Mouse (Mus musculus) lung, embryonic 15.5 days (tissue): ENCODE data around the gene Trafd1. TPM values are rescaled to one million over a fixed set of nuclear protein-coding genes. Genes with fewer than 3 reads are reported as not detected.
"Not testable (repeated sequence)": the region's sequence is repeated elsewhere in the genome, so short reads cannot be mapped to it uniquely, and the experiment has no call there.

Experiments used
- ATAC-seq: fragments of 200-750 bp; cut with Nextera tagmentation; 2 replicates; pipeline ENCODE4 v1.8.0; 2017; ENCODE audit warnings: moderate number of reproducible peaks, borderline replicate concordance; ENCODE audit not compliant: low FRiP score, low TSS enrichment; ENCODE audit errors: extremely low read depth
- H3K27ac ChIP-seq: fragments of 300-500 bp; sonication (generic); 2 replicates; pipeline ENCODE4 v1.5.1; 2015; ENCODE audit warnings: moderate library complexity, mild to moderate bottlenecking, inconsistent platforms
- H3K27me3 ChIP-seq: fragments of 300-500 bp; sonication (generic); 2 replicates; pipeline ENCODE4 v1.6.1; 2015; ENCODE audit warnings: inconsistent platforms
- H3K36me3 ChIP-seq: fragments of 300-500 bp; sonication (generic); 2 replicates; pipeline ENCODE4 v1.6.1; 2015; ENCODE audit warnings: inconsistent platforms
- H3K4me1 ChIP-seq: fragments of 300-500 bp; sonication (generic); 2 replicates; pipeline ENCODE4 v1.6.1; 2015; ENCODE audit warnings: inconsistent platforms
- H3K4me2 ChIP-seq: fragments of 300-500 bp; sonication (generic); 2 replicates; pipeline ENCODE4 v1.6.1; 2015; ENCODE audit warnings: inconsistent platforms, mild to moderate bottlenecking, moderate library complexity
- H3K4me3 ChIP-seq: fragments of 300-500 bp; sonication (generic); 2 replicates; pipeline ENCODE4 v1.5.1; 2015; ENCODE audit warnings: mild to moderate bottlenecking, inconsistent platforms
- H3K9ac ChIP-seq: fragments of 300-500 bp; sonication (generic); 2 replicates; pipeline ENCODE4 v1.6.1; 2015; ENCODE audit warnings: inconsistent platforms
- H3K9me3 ChIP-seq: fragments of 300-500 bp; sonication (generic); 2 replicates; pipeline ENCODE4 v1.6.1; 2016; ENCODE audit warnings: inconsistent platforms
- WGBS: fragments of 180-500 bp; shearing (Covaris S2); methylation state at CpG from one replicate; pipeline ENCODE4 v1.1.7; 2015; 5-methylcytosine and 5-hydroxymethylcytosine counted together
- polyA plus RNA-seq: library from polyadenylated mRNA; unstranded; fragments of >200 nt; fragmentation: Nextera tagmentation; extraction: Ambion mirVana; gene quantifications from 2 replicates; pipeline ENCODE4 v1.2.1, GENCODE M21; 2015

Gene Trafd1
- polyA plus RNA-seq, 1 experiment from 2014 or later, result 77.6 TPM

DNA sequence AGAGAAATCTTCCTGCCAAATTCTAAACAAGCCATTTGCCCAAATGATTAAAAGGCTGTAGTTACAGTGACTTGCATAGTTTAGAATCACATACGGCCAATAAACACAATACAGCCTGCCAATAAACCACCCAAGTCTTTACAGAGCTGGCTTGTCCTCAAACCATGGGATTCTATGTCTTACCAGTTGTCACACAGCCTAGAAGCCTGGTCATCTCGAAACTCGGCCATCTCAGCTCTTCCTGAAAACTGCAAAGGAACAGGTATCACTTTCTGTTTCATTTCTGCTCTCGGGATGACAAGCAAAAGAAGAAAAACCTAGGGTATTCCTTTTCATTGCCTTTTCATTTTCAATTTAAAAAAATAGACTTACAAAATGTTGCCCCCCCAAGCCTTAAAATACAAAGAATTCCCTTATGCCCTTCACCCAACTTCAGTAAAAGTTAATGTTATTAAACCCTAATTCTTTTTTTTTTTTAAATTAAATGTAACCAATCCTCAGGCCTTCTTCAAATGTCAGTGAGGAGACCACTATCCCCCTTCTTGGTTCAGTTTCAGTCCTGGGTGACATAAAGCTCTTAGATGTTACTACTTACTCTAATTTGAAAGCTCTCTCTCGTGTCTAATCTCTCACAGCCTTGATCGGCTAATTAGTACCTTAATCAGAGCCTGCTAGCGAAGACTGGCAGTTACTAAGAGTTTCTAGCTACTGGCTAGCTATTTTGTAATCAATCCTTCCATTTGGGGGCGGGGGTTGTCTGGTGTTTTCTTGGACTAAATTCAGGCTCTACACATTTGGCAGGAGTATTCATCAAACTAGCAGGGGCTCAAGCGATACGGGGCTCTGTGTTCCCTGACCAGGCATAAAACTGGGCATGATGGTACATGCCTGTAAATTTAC is 1.3 kb downstream of the Trafd1 start:
- H3K27ac ChIP-seq, result no peak overlapping the region; the same call in 1 of the 2 replicates

DNA sequence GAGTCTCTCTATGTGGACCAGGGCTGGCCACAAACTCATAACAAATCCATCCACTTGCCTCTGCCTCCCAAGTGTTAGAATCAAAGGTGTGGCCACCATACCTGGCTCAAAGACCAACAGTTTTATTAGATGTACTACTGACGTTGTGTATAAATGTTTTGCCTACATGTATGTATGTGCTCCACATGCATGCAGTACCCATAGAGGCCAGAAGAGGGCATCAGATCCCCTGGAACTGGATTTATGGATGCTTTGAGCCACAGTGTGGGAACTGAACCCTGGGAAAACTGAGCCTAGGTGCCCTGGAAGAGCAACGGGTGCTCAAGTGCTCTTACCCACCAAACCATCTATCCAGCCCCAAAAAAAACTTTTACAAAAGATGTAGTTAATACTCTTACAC is 4.7 kb downstream of the Trafd1 start:
- H3K4me3 ChIP-seq, result no peak overlapping the region
- H3K27me3 ChIP-seq, result no peaks in the 10 kb centered on the region
- no peak overlapping the region for H3K27ac ChIP-seq
- whole genome bisulfite sequencing, result 95% methylated on average over 2 of the region's 2 CpGs
- H3K4me2 ChIP-seq, result no peak overlapping the region
- ATAC-seq, result no peak
- H3K9ac ChIP-seq, result no peak overlapping the region
- no peaks in the 10 kb centered on the region for H3K9me3 ChIP-seq
- H3K36me3 ChIP-seq, result peaks cover 51% of the 10 kb centered on the region
- peaks cover 11% of the 10 kb centered on the region for H3K4me1 ChIP-seq

More for the DNA sequence above, 1.3 kb downstream of the Trafd1 start:
- Histone ChIP-seq H3K4me2 (peak overlapping the region; percentile 77), H3K36me3 (peaks cover 23% of the 10 kb centered on the region), H3K4me1 (peaks cover 31% of the 10 kb centered on the region), H3K27me3 (no peaks in the 10 kb centered on the region), H3K9me3 (no peaks in the 10 kb centered on the region), H3K4me3 (peak overlapping the region; percentile 78), H3K9ac (peak overlapping the region; percentile 82)
- WGBS, result 45% methylated on average over 10 of the region's 10 CpGs
- ATAC-seq, result no peak

DNA sequence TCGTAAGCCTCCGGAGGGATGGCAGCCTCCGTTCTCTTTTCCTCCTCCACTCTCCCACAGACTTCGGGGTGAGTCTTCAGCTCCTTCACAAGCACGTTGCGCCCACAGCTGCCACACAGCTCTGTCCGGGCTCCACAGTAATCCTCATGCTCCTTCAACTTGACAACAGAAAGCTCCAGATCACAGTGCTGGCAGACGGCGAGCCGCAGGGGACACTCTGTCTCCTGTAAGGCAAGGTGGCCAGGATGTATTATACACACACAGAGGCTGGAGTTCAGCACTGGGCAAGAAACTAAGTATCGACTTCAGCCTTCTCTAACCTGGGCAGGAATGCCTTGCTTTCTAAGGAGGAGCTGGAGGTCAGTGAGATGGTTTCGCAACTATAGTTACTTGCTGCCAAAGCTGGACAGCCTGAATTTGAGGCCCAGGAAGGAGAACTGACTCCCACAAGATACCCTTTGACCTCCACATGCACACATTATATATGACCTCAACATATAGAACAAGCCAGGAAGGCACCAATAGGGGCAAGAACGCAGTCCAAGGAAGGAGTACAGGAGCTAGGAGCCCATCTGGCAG is 6.7 kb downstream of the Trafd1 start:
- Histone ChIP-seq H3K4me3 (no peak overlapping the region), H3K9ac (no peak overlapping the region), H3K9me3 (no peaks in the 10 kb centered on the region), H3K4me1 (peaks cover 3% of the 10 kb centered on the region; the same call in 1 of the 2 replicates), H3K36me3 (peaks cover 67% of the 10 kb centered on the region), H3K27ac (no peak overlapping the region), H3K4me2 (no peak overlapping the region), H3K27me3 (no peaks in the 10 kb centered on the region)
- ATAC-seq, result no peak
- WGBS, result 84% methylated on average over 13 of the region's 13 CpGs

DNA sequence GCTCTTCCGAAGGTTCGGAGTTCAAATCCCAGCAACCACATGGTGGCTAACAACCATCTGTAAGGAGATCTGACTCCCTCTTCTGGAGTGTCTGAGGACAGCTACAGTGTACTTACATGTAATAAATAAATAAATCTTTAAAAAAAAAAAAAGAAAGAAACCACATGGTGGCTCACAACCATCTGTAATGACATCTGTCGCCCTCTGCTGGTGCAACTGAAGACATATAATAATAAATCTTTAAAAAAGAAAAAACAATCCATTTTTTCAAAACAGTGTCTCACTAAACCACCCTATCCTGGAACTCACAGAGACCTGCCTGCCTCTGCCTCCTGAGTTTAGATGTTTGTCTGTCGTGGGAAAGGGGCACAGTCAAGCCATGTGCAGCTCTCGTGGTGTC is 8.5 kb downstream of the Trafd1 start:
- peaks cover 84% of the 10 kb centered on the region for H3K36me3 ChIP-seq
- not testable (repeated sequence) for H3K9me3 ChIP-seq, H3K4me1 ChIP-seq, H3K27me3 ChIP-seq, H3K9ac ChIP-seq, H3K4me2 ChIP-seq, H3K27ac ChIP-seq, ATAC-seq, H3K4me3 ChIP-seq
- WGBS, result 75% methylated on average over 5 of the region's 5 CpGs

DNA sequence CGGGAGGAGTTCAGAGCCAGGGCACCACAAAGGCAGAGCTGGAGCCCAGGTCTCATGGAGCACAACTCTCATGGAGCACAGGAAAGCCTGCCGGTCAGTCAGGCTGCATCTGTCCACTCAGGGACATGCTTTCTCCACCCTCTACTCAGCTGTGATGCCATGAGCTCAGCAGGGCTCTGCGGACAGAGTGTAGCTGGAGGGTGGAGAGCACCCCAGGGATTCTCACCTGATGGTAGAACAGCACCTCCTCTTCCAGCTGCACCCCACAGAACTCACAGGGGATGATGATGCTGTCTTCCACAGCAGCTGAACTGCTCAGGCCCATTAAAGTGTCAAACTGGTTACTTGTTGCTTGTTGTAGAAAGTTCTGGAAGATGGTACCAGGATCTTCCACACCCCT is 10.6 kb downstream of the Trafd1 start:
- H3K9me3 ChIP-seq, result no peaks in the 10 kb centered on the region
- WGBS, result 77% methylated on average over 3 of the region's 3 CpGs
- H3K4me2 ChIP-seq, result no peak overlapping the region
- no peaks in the 10 kb centered on the region for H3K27me3 ChIP-seq
- no peak overlapping the region for H3K27ac ChIP-seq
- no peak overlapping the region for H3K4me3 ChIP-seq
- no peak for ATAC-seq
- H3K9ac ChIP-seq, result no peak overlapping the region
- H3K36me3 ChIP-seq, result peaks cover 75% of the 10 kb centered on the region
- no peaks in the 10 kb centered on the region for H3K4me1 ChIP-seq

DNA sequence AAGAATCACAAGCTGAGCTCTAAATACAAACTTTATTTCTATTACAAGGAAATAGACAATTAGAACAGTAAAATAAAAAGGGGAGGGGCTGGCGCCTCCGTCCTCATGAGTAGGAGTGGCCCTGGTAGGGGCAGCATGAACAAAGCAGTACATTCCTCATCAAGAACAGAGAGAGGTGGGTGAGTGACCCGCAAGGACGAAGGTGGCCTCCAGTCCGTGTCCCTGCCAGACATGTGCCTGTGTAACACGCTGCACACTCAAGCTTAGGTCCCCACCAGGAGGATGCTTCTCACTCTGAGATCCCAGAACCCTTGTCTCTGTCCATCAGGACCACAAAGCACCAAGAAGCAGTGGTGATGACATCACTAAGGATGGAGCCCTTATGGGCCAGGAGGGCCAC is 13.7 kb downstream of the Trafd1 start:
- Histone ChIP-seq H3K4me1 (0 out of 2 replicates have a peak, but pooled peaks cover 7% of the 10 kb centered on the region), H3K4me2 (no peak overlapping the region), H3K36me3 (peaks cover 59% of the 10 kb centered on the region), H3K9ac (no peak overlapping the region), H3K27ac (no peak overlapping the region), H3K9me3 (no peaks in the 10 kb centered on the region), H3K27me3 (no peaks in the 10 kb centered on the region), H3K4me3 (no peak overlapping the region)
- WGBS, result 86% methylated on average over 6 of the region's 6 CpGs
- ATAC-seq, result no peak

DNA sequence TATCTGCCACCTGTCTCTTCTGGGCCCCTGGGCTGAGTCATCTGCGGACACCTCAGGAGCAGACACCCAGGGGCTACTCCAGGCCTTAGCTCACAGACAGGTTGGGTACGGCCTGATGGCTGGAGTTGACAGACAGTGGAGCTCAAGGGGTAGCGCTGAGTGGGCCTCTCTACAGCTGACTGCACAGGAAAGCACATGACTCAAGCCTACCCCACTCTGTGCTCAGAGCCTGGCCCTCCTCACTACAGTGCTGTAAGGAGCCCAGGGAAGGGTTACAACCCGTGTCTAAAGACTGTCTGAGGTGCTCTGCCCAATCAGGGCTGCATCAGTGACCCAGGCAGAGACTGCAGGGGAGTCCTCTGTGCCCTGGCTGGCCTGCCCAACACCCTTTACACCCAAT is 18.2 kb downstream of the Trafd1 start:
- 0 out of 2 replicates have a peak, but pooled peaks have one; percentile 20 for ATAC-seq
- peaks cover 56% of the 10 kb centered on the region for H3K36me3 ChIP-seq
- WGBS, result 88% methylated on average over 4 of the region's 4 CpGs
- no peak overlapping the region for H3K4me3 ChIP-seq
- H3K9ac ChIP-seq, result no peak overlapping the region
- no peaks in the 10 kb centered on the region for H3K9me3 ChIP-seq
- H3K27me3 ChIP-seq, result no peaks in the 10 kb centered on the region
- no peak overlapping the region for H3K4me2 ChIP-seq
- H3K4me1 ChIP-seq, result 0 out of 2 replicates have a peak, but pooled peaks cover 7% of the 10 kb centered on the region
- no peak overlapping the region for H3K27ac ChIP-seq

DNA sequence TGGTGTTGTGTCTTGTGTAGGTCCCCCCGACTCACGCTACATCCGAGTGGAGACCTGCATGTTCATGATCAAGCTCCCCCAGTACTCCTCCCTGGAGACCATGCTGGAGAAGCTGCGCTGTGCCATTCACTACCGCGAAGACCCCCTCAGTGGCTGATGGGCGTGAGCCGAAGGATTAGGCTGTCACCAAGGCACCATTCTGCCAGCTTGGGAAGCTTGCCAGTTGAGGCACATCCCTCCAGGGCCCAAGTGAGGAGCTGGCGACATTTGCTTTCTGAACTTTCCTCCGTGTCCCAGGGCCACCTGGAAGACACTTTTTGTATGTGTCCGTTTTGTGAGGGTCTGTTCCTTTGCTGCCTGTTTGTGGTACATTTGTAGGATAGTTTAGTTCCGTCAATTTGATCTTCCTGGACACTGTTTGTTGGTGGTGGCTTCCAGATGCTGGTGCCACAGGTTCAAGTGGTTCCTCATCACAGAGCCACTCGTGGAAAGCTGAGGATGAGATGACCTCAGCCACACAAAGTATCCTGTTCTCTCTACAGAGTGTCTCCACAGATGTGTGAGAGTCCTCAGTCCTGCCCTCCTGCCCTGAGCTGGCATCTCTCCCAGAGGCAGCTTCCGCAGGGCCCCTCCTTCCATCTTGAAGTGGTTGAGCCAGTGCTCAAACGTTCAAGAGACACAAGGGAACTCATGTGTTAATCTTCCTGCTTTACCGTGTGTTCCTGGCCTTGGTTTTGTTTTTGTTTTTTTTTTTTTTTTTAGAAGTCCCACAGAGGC is 18.8 kb downstream of the Trafd1 start:
- H3K27ac ChIP-seq, result no peak overlapping the region
- WGBS, result 71% methylated on average over 16 of the region's 16 CpGs
- no peak overlapping the region for H3K9ac ChIP-seq
- no peaks in the 10 kb centered on the region for H3K27me3 ChIP-seq
- ATAC-seq, result no peak
- H3K9me3 ChIP-seq, result no peaks in the 10 kb centered on the region
- H3K36me3 ChIP-seq, result peaks cover 58% of the 10 kb centered on the region
- no peak overlapping the region for H3K4me2 ChIP-seq
- no peak overlapping the region for H3K4me3 ChIP-seq
- 0 out of 2 replicates have a peak, but pooled peaks cover 7% of the 10 kb centered on the region for H3K4me1 ChIP-seq

DNA sequence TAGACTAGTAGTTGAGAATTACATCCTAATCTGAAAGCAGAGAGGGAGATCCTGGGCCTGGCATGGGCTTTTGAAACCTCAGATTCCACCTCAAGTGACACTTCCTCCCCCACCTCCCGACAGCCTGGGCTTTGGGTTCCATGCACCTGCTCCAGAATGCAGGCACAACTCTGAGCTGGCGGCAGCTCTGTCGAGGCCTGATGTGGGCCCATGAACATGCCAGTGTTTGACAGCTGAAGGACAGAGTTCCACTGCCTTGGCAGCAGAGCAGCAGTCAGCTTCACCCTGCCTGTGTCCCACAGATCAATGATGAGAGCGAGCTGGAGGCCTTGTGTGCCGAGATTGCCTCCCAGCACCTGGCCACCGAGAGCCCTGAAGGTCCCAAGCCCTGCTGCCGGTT is 22.0 kb downstream of the Trafd1 start:
- H3K27ac ChIP-seq, result no peak overlapping the region
- H3K36me3 ChIP-seq, result peaks cover 79% of the 10 kb centered on the region

DNA sequence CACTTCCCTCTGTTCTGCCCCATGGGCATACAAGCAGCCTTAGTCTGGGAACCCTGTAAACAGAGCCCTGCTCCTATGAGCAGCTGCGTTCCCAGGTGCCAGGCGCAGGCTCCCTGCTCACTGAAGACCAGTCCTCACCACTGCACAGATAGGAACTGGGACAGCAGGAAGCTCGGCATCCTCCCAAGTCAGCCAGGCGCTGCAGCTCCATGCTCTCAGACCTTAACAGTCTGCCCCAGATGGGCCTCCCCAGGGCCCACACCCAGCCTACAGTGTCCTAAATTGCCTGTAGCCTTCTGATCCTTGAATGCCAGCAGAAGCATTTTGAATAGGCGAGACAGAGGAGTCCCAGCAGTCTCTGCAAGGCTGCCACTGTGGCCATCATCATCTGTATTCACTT is 23.7 kb downstream of the Trafd1 start:
- ATAC-seq, result no peak
- WGBS, result 83% methylated on average over 5 of the region's 5 CpGs

More for the DNA sequence above, 22.0 kb downstream of the Trafd1 start:
- whole genome bisulfite sequencing, result 84% methylated on average over 7 of the region's 7 CpGs
- ATAC-seq, result no peak
- Histone ChIP-seq H3K27me3 (no peaks in the 10 kb centered on the region), H3K9ac (no peak overlapping the region), H3K4me2 (no peak overlapping the region), H3K9me3 (no peaks in the 10 kb centered on the region), H3K4me3 (no peak overlapping the region), H3K4me1 (0 out of 2 replicates have a peak, but pooled peaks cover 7% of the 10 kb centered on the region)

DNA sequence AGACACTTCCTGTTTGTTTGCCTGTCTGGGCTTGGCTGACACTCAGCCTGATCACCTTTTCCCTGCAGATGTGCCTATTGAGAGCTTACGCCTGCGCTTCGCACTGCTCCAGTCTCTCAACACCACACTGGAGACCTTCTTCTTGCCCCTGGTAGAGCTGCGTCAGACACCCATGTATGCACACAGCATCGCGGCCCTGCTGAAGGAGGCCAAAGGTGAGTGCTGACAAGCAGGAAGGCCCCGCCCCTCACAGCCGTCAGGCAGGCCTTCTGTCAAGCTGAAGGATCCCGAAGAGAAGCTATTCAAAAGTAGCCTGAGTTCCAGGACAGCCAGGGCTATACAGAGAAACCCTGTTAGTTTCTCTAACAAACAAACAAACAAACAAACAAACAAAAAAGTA is 26.2 kb downstream of the Trafd1 start:
- Histone ChIP-seq H3K4me1 (no peaks in the 10 kb centered on the region), H3K9ac (no peak overlapping the region), H3K27me3 (no peaks in the 10 kb centered on the region), H3K4me2 (no peak overlapping the region), H3K9me3 (no peaks in the 10 kb centered on the region), H3K4me3 (no peak overlapping the region), H3K36me3 (peaks cover 92% of the 10 kb centered on the region), H3K27ac (no peak overlapping the region)
- ATAC-seq, result no peak
- 44% methylated on average over 9 of the region's 9 CpGs for WGBS

More for the DNA sequence above, 23.7 kb downstream of the Trafd1 start:
- Histone ChIP-seq H3K27me3 (no peaks in the 10 kb centered on the region), H3K9me3 (no peaks in the 10 kb centered on the region), H3K27ac (no peak overlapping the region), H3K36me3 (peaks cover 85% of the 10 kb centered on the region), H3K4me1 (no peaks in the 10 kb centered on the region), H3K4me2 (no peak overlapping the region), H3K4me3 (no peak overlapping the region), H3K9ac (no peak overlapping the region)
